Mouse (Mus musculus): ENCODE data around the gene Shb.

GRCm38 (mm10) chr4:45449012-45449411, 83.3 kb downstream of the Shb start:
- TF ChIP-seq CTCF (IDR thresholded peaks at IDR 0.05; ENCODE audit: low read depth, low read length) (no peak), POLR2A (IDR thresholded peaks at IDR 0.05; ENCODE audit: extremely low read depth, insufficient read depth, low read length) (no peak)

All from liver, adult 2 months (tissue).